Mouse (Mus musculus) kidney, adult 2 months (tissue): ENCODE data around the gene Magee2.
"Not testable (repeated sequence)": the region's sequence is repeated elsewhere in the genome, so short reads cannot be mapped to it uniquely, and the experiment has no call there.

ENCODE experiments used
- CTCF ChIP-seq: fragments of 200-500 bp; conservative IDR thresholded peaks from 2 replicates; pipeline ENCODE4 v1.5.1; 2011; ENCODE audit warnings: low read depth, mild to moderate bottlenecking, control low read depth, low read length, moderate library complexity, mixed read lengths; ENCODE audit not compliant: insufficient read depth, insufficient read length
- POLR2A ChIP-seq: fragments of 200-500 bp; IDR thresholded peaks from one replicate; pipeline ENCODE4 v1.6.1; 2011; ENCODE audit warnings: low read depth, low read length, control low read depth

DNA sequence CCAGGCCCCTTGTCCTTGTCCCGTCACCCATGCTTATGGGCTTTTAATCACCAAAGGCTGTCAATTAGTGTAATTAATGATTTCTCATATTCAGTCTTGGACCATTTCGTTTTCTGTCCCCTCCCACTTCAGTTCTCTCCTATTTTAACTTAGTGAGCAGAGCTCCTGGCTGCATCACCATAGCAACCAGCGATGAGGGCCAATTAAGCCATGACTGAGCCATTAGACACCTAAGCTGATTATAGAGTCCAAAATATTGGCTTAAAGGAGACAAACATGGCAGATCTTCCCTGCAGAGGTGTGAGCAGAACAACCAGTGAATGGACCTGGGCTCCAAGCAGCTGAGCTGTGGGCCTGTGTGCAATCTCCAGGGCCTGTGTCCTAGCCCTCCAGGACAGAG lies 40.1 kb downstream of the Magee2 start:
- not testable (repeated sequence) for TF ChIP-seq CTCF, POLR2A
